Mouse (Mus musculus) E14TG2a.4 (cell line): ENCODE measurements around the gene Utrn.

Experiments used
- H3K27me3 ChIP-seq: 2 replicates; pipeline ENCODE4 v1.6.1; 2014; ENCODE audit warnings: low read length, control low read depth; ENCODE audit not compliant: insufficient read depth
- H3K36me3 ChIP-seq: 2 replicates; pipeline ENCODE4 v1.6.1; 2014; ENCODE audit warnings: low read length, control low read depth; ENCODE audit not compliant: insufficient read depth
- H3K4me1 ChIP-seq: replicated peaks from 2 replicates; pipeline ENCODE4 v1.6.1; 2014; ENCODE audit warnings: low read depth, low read length, control low read depth
- H3K4me3 ChIP-seq: replicated peaks from 2 replicates; pipeline ENCODE4 v1.5.1; 2014; ENCODE audit warnings: mild to moderate bottlenecking, low read length
- H3K9me3 ChIP-seq: 2 replicates; pipeline ENCODE4 v1.6.1; 2014; ENCODE audit warnings: low read length, control low read depth
- CTCF ChIP-seq: conservative IDR thresholded peaks from 2 replicates; pipeline ENCODE4 v1.5.1; 2014; ENCODE audit warnings: low read length
- NANOG ChIP-seq: IDR thresholded peaks from 2 replicates; pipeline ENCODE4 v1.6.1; 2014; ENCODE audit warnings: borderline replicate concordance, low read length, mixed read lengths
- POU5F1 ChIP-seq: IDR thresholded peaks from 2 replicates; pipeline ENCODE4 v1.6.1; 2014; ENCODE audit warnings: low read length, borderline replicate concordance

The Utrn gene

GRCm38 (mm10) chr10:12717381-12717780, 151.8 kb downstream of the Utrn start:
- Histone ChIP-seq H3K9me3 (no peaks in the 10 kb centered on the region), H3K36me3 (peaks cover 31% of the 10 kb centered on the region), H3K4me3 (no peak overlapping the region), H3K4me1 (no peaks in the 10 kb centered on the region), H3K27me3 (no peaks in the 10 kb centered on the region)
- TF ChIP-seq POU5F1 = no peak
- TF ChIP-seq CTCF = no peak
- no peak for TF ChIP-seq NANOG

GRCm38 (mm10) chr10:12716657-12717327, 152.4 kb downstream of the Utrn start:
- H3K27me3 ChIP-seq = no peaks in the 10 kb centered on the region
- TF ChIP-seq POU5F1 = no peak
- no peak for TF ChIP-seq NANOG
- TF ChIP-seq CTCF = no peak
- no peaks in the 10 kb centered on the region for H3K4me1 ChIP-seq
- no peaks in the 10 kb centered on the region for H3K9me3 ChIP-seq
- no peak overlapping the region for H3K4me3 ChIP-seq
- H3K36me3 ChIP-seq = peaks cover 37% of the 10 kb centered on the region

DNA sequence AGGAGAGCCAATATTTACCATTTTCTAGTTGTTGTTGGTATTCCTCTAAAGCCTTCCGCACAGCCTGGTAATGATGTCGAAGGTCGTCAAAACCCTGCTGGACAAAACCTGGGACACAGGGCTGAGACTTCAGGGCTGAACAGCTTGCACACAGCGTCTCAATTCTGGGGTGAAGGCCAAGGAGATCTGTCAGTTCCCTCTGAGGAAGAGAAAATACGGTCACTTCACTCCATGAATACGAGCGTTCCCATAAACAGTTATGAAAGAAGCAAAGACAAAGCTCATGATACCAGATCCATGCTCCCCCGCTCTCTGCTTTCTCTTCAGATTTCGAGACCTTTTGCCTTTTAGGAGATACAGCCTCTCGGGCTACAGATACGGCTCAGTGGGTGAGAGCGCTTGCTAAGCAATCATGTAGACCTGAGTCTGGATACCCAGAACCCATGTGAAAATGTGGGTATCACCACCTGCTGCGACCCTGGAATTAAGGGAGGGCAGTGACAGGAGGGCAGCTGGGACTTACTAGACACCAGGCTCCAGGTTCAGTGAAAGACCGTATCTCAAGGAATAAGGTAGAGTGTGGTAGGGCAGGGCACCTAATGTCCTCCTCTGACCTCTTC, 155.8 kb downstream of the Utrn start:
- Histone ChIP-seq H3K4me3 (no peak overlapping the region), H3K27me3 (no peaks in the 10 kb centered on the region), H3K36me3 (peaks cover 29% of the 10 kb centered on the region)

GRCm38 (mm10) chr10:12711332-12711831, 157.8 kb downstream of the Utrn start:
- no peak for TF ChIP-seq POU5F1
- no peak for TF ChIP-seq CTCF
- no peak for TF ChIP-seq NANOG
- peaks cover 29% of the 10 kb centered on the region for H3K36me3 ChIP-seq
- H3K4me3 ChIP-seq = no peak overlapping the region
- H3K27me3 ChIP-seq = no peaks in the 10 kb centered on the region
- no peaks in the 10 kb centered on the region for H3K4me1 ChIP-seq
- no peaks in the 10 kb centered on the region for H3K9me3 ChIP-seq

More for the DNA sequence above, 155.8 kb downstream of the Utrn start:
- TF ChIP-seq NANOG (no peak), CTCF (no peak), POU5F1 (no peak)
- H3K4me1 ChIP-seq = no peaks in the 10 kb centered on the region
- no peaks in the 10 kb centered on the region for H3K9me3 ChIP-seq

DNA sequence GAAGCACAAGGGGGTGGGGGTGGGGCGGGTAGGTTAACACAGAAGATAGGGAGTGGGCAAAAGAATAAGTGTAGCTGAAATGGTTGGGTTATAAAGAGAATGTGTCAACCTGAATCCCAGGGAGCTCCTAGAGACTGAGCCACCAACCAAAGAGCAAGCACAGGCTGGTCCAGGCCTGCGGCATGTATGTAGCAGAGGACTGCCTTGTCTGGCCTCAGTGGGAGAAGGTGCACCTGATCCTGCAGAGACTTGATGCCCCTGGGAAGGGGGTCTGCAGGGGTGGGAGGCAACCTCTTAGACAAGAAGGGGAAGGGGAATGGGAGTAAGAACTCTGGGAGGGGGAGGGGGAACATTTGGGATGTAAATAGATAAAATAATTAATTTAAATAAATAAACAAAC, 162.6 kb downstream of the Utrn start:
- 0 out of 2 replicates have a peak, but pooled peaks cover 5% of the 10 kb centered on the region for H3K36me3 ChIP-seq
- TF ChIP-seq NANOG (no peak), CTCF (no peak), POU5F1 (no peak)
- no peak overlapping the region for H3K4me3 ChIP-seq
- H3K9me3 ChIP-seq = no peaks in the 10 kb centered on the region
- no peaks in the 10 kb centered on the region for H3K27me3 ChIP-seq
- H3K4me1 ChIP-seq = peaks cover 6% of the 10 kb centered on the region

GRCm38 (mm10) chr10:12705990-12706389, 163.2 kb downstream of the Utrn start:
- peaks cover 6% of the 10 kb centered on the region for H3K4me1 ChIP-seq
- no peaks in the 10 kb centered on the region for H3K27me3 ChIP-seq
- H3K9me3 ChIP-seq = no peaks in the 10 kb centered on the region
- TF ChIP-seq NANOG (no peak), CTCF (no peak), POU5F1 (no peak)
- no peak overlapping the region for H3K4me3 ChIP-seq
- 0 out of 2 replicates have a peak, but pooled peaks cover 5% of the 10 kb centered on the region for H3K36me3 ChIP-seq

DNA sequence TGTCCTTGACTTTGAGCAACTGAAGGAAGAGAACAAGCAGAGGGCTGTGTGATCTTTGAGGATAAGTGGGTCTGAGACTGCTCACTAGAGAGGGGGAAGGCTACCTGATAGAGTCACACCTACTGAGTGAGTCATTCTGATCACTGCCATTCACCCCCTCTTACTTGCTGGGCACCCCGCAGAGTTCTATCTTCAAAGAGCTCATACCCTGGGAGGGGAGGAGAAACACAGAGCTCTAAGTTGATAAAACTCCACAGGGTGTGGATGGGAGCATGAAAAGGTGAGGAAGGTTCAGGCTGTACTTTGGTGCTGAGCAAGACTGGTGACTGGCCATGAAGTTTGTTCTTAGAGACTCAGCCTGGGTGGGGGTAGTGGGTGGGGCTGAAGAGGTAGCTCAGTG, 164.9 kb downstream of the Utrn start:
- TF ChIP-seq CTCF (no peak), NANOG (no peak; the same call in 1 of the 2 replicates), POU5F1 (no peak)

DNA sequence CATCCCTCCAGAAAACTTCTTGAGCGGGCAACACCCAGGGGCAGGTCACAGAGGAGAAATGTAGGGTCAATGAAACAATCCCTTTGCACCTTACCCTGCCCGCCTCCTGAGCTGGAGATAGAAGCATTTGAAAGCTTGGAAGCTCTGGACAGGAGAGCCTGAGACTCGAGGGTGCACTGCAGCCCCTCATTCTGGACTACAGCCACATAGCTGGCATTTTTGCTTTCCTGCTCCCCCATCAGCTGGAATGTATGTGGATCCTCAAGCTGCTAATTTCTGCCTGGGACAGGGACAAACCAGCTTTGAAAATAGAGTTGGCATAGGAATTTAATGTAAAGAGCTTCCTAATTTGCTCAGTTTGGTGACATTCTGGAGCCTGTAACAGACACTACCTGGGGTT, 165.6 kb downstream of the Utrn start:
- no peaks in the 10 kb centered on the region for H3K36me3 ChIP-seq
- no peak for TF ChIP-seq NANOG
- no peak for TF ChIP-seq CTCF
- no peak for TF ChIP-seq POU5F1
- no peak overlapping the region for H3K4me3 ChIP-seq
- peaks cover 6% of the 10 kb centered on the region for H3K4me1 ChIP-seq
- H3K9me3 ChIP-seq = no peaks in the 10 kb centered on the region
- H3K27me3 ChIP-seq = no peaks in the 10 kb centered on the region

More for the DNA sequence above, 164.9 kb downstream of the Utrn start:
- H3K4me3 ChIP-seq = no peak overlapping the region
- no peaks in the 10 kb centered on the region for H3K9me3 ChIP-seq
- H3K4me1 ChIP-seq = peaks cover 6% of the 10 kb centered on the region
- no peaks in the 10 kb centered on the region for H3K36me3 ChIP-seq
- H3K27me3 ChIP-seq = no peaks in the 10 kb centered on the region
